Mouse (Mus musculus): ENCODE measurements around the gene Socs4. TPM values are rescaled to one million over a fixed set of nuclear protein-coding genes. Genes with fewer than 3 reads are reported as not detected.
"Not testable (repeated sequence)": the region's sequence is repeated elsewhere in the genome, so short reads cannot be mapped to it uniquely, and the experiment has no call there.

The Socs4 gene
- polyA plus RNA-seq, 1 experiment from 2014 or later = 4.3 TPM

GRCm38 (mm10) chr14:47305933-47306332 is 29.2 kb downstream of the Socs4 start:
- Histone ChIP-seq H3K36me3 (ENCODE audit: insufficient read depth, low read length) (peaks cover 14% of the 10 kb centered on the region), H3K4me1 (replicated peaks; ENCODE audit: insufficient read depth, low read length) (no peaks in the 10 kb centered on the region; the same call in 1 of the 2 replicates), H3K9me3 (replicated peaks; ENCODE audit: low read length) (no peaks in the 10 kb centered on the region), H3K27me3 (ENCODE audit: insufficient read depth, low read length) (no peaks in the 10 kb centered on the region), H3K4me2 (ENCODE audit: low read length) (no peak overlapping the region), H3K9ac (ENCODE audit: low read depth, low read length) (no peak overlapping the region), H3K4me3 (replicated peaks; ENCODE audit: low read depth, low read length) (no peak overlapping the region), H3K27ac (no peak overlapping the region)
- WGBS = 80% methylated on average over 4 of the region's 4 CpGs
- TF ChIP-seq CTCF (IDR thresholded peaks at IDR 0.05; ENCODE audit: low read depth) = no peak
- no peak for DNase-seq (ENCODE audit: low spot score)
- no peak for ATAC-seq (replicated peaks; ENCODE audit: low FRiP score, low read depth)

GRCm38 (mm10) chr14:47307669-47308068 is 30.9 kb downstream of the Socs4 start:
- Histone ChIP-seq H3K27me3 (ENCODE audit: insufficient read depth, low read length) (no peaks in the 10 kb centered on the region), H3K4me3 (replicated peaks; ENCODE audit: low read depth, low read length) (no peak overlapping the region), H3K4me2 (ENCODE audit: low read length) (no peak overlapping the region), H3K36me3 (ENCODE audit: insufficient read depth, low read length) (peaks cover 25% of the 10 kb centered on the region), H3K9me3 (replicated peaks; ENCODE audit: low read length) (no peaks in the 10 kb centered on the region), H3K4me1 (replicated peaks; ENCODE audit: insufficient read depth, low read length) (no peaks in the 10 kb centered on the region; the same call in 1 of the 2 replicates), H3K27ac (no peak overlapping the region), H3K9ac (ENCODE audit: low read depth, low read length) (no peak overlapping the region)
- 73% methylated on average over 3 of the region's 3 CpGs for WGBS
- no peak for TF ChIP-seq CTCF (IDR thresholded peaks at IDR 0.05; ENCODE audit: low read depth)
- no peak for ATAC-seq (replicated peaks; ENCODE audit: low FRiP score, low read depth)
- DNase-seq (ENCODE audit: low spot score) = no peak

GRCm38 (mm10) chr14:47309061-47309460 is 32.3 kb downstream of the Socs4 start:
- no peak overlapping the region for H3K4me3 ChIP-seq (replicated peaks; ENCODE audit: low read depth, low read length)
- 83% methylated on average over 1 of the region's 1 CpGs for WGBS
- H3K36me3 ChIP-seq (ENCODE audit: insufficient read depth, low read length) = peaks cover 27% of the 10 kb centered on the region
- no peaks in the 10 kb centered on the region; the same call in 1 of the 2 replicates for H3K4me1 ChIP-seq (replicated peaks; ENCODE audit: insufficient read depth, low read length)
- no peak overlapping the region for H3K4me2 ChIP-seq (ENCODE audit: low read length)
- no peak overlapping the region for H3K9ac ChIP-seq (ENCODE audit: low read depth, low read length)
- DNase-seq (ENCODE audit: low spot score) (no peak), ATAC-seq (replicated peaks; ENCODE audit: low FRiP score, low read depth) (no peak)
- no peaks in the 10 kb centered on the region for H3K27me3 ChIP-seq (ENCODE audit: insufficient read depth, low read length)
- no peaks in the 10 kb centered on the region for H3K9me3 ChIP-seq (replicated peaks; ENCODE audit: low read length)
- TF ChIP-seq CTCF (IDR thresholded peaks at IDR 0.05; ENCODE audit: low read depth) = no peak
- H3K27ac ChIP-seq = no peak overlapping the region

GRCm38 (mm10) chr14:47310342-47311181 is 33.8 kb downstream of the Socs4 start:
- H3K36me3 ChIP-seq (ENCODE audit: insufficient read depth, low read length) = peaks cover 27% of the 10 kb centered on the region
- H3K27ac ChIP-seq = no peak overlapping the region
- H3K27me3 ChIP-seq (ENCODE audit: insufficient read depth, low read length) = no peaks in the 10 kb centered on the region
- WGBS = 97% methylated on average over 18 of the region's 18 CpGs
- no peak overlapping the region for H3K4me2 ChIP-seq (ENCODE audit: low read length)
- DNase-seq (ENCODE audit: low spot score) (no peak), ATAC-seq (replicated peaks; ENCODE audit: low FRiP score, low read depth) (0 out of 2 replicates have a peak, but pooled peaks have one; percentile 7)
- no peak overlapping the region for H3K9ac ChIP-seq (ENCODE audit: low read depth, low read length)
- H3K4me1 ChIP-seq (replicated peaks; ENCODE audit: insufficient read depth, low read length) = no peaks in the 10 kb centered on the region
- no peak for TF ChIP-seq CTCF (IDR thresholded peaks at IDR 0.05; ENCODE audit: low read depth)
- H3K4me3 ChIP-seq (replicated peaks; ENCODE audit: low read depth, low read length) = no peak overlapping the region
- H3K9me3 ChIP-seq (replicated peaks; ENCODE audit: low read length) = no peaks in the 10 kb centered on the region

- no peaks in the 10 kb centered on the region for H3K9me3 ChIP-seq (replicated peaks; ENCODE audit: low read length)
- WGBS = 85% methylated on average over 5 of the region's 5 CpGs
- 0 out of 2 replicates have a peak, but pooled peaks cover 16% of the 10 kb centered on the region for H3K36me3 ChIP-seq (ENCODE audit: insufficient read depth, low read length)
- no peak overlapping the region for H3K9ac ChIP-seq (ENCODE audit: low read depth, low read length)
- H3K4me2 ChIP-seq (ENCODE audit: low read length) = no peak overlapping the region
- no peak overlapping the region for H3K27ac ChIP-seq
- TF ChIP-seq CTCF (IDR thresholded peaks at IDR 0.05; ENCODE audit: low read depth) = no peak
- DNase-seq (ENCODE audit: low spot score) = no peak
- no peak overlapping the region for H3K4me3 ChIP-seq (replicated peaks; ENCODE audit: low read depth, low read length)
- no peaks in the 10 kb centered on the region for H3K27me3 ChIP-seq (ENCODE audit: insufficient read depth, low read length)
- H3K4me1 ChIP-seq (replicated peaks; ENCODE audit: insufficient read depth, low read length) = no peaks in the 10 kb centered on the region
- ATAC-seq (replicated peaks; ENCODE audit: low FRiP score, low read depth) = no peak
Observed at GRCm38 (mm10) chr14:47319362-47319761, 42.6 kb downstream of the Socs4 start.

GRCm38 (mm10) chr14:47321581-47321980 is 44.9 kb downstream of the Socs4 start:
- not testable (repeated sequence) for H3K4me2 ChIP-seq (ENCODE audit: low read length); H3K27me3 ChIP-seq (ENCODE audit: insufficient read depth, low read length); H3K4me3 ChIP-seq (replicated peaks; ENCODE audit: low read depth, low read length); H3K9me3 ChIP-seq (replicated peaks; ENCODE audit: low read length); H3K4me1 ChIP-seq (replicated peaks; ENCODE audit: insufficient read depth, low read length); H3K27ac ChIP-seq; DNase-seq (ENCODE audit: low spot score); ATAC-seq (replicated peaks; ENCODE audit: low FRiP score, low read depth); H3K9ac ChIP-seq (ENCODE audit: low read depth, low read length)
- WGBS = 81% methylated on average over 4 of the region's 8 CpGs
- 0 out of 2 replicates have a peak, but pooled peaks cover 14% of the 10 kb centered on the region for H3K36me3 ChIP-seq (ENCODE audit: insufficient read depth, low read length)

All from kidney, postnatal 0 days (tissue).